Mouse (Mus musculus) forebrain, embryonic 15.5 days (tissue): Measurements from ENCODE around the gene Ambra1. TPM values are rescaled to one million over a fixed set of nuclear protein-coding genes. Genes with fewer than 3 reads are reported as not detected.
A peak's percentile ranks its signal among the peaks of the same experiment; 100 is the strongest.

ENCODE experiments used
- ATAC-seq: fragments of 200-750 bp; cut with Nextera tagmentation; replicated peaks from 2 replicates; pipeline ENCODE4 v1.8.0; 2017; ENCODE audit warnings: mild to moderate bottlenecking, moderate TSS enrichment, moderate library complexity
- H3K27ac ChIP-seq: fragments of 300-500 bp; sonication (generic); replicated peaks from 2 replicates; pipeline ENCODE4 v1.5.1; 2015; ENCODE audit warnings: mild to moderate bottlenecking, inconsistent platforms
- H3K27me3 ChIP-seq: fragments of 300-500 bp; sonication (generic); 2 replicates; pipeline ENCODE4 v1.6.1; 2015; ENCODE audit warnings: inconsistent platforms
- H3K36me3 ChIP-seq: fragments of 300-500 bp; sonication (generic); 2 replicates; pipeline ENCODE4 v1.6.1; 2015; ENCODE audit warnings: mild to moderate bottlenecking, inconsistent platforms
- H3K4me1 ChIP-seq: fragments of 300-500 bp; sonication (generic); 2 replicates; pipeline ENCODE4 v1.6.1; 2015; ENCODE audit warnings: inconsistent platforms
- H3K4me2 ChIP-seq: fragments of 300-500 bp; sonication (generic); replicated peaks from 2 replicates; pipeline ENCODE4 v1.6.1; 2015; ENCODE audit warnings: mild to moderate bottlenecking, inconsistent platforms
- H3K4me3 ChIP-seq: fragments of 300-500 bp; sonication (generic); 2 replicates; pipeline ENCODE4 v1.5.1; 2015; ENCODE audit warnings: mild to moderate bottlenecking, inconsistent platforms
- H3K9ac ChIP-seq: fragments of 300-500 bp; sonication (generic); replicated peaks from 2 replicates; pipeline ENCODE4 v1.6.1; 2015; ENCODE audit warnings: mild to moderate bottlenecking, inconsistent platforms
- H3K9me3 ChIP-seq: fragments of 300-500 bp; sonication (generic); 2 replicates; pipeline ENCODE4 v1.6.1; 2016; ENCODE audit warnings: inconsistent platforms
- WGBS: fragments of 180-500 bp; shearing (Covaris S2); methylation state at CpG from one replicate; pipeline ENCODE4 v1.1.7; 2015; ENCODE audit warnings: mixed read lengths; 5-methylcytosine and 5-hydroxymethylcytosine counted together
- polyA plus RNA-seq: library from polyadenylated mRNA; unstranded; fragments of >200 nt; fragmentation: Nextera tagmentation; extraction: Ambion mirVana; gene quantifications from 2 replicates; pipeline ENCODE4 v1.2.1, GENCODE M21; 2015

Gene Ambra1
- polyA plus RNA-seq, 1 experiment from 2014 or later, result 20.0 TPM

DNA sequence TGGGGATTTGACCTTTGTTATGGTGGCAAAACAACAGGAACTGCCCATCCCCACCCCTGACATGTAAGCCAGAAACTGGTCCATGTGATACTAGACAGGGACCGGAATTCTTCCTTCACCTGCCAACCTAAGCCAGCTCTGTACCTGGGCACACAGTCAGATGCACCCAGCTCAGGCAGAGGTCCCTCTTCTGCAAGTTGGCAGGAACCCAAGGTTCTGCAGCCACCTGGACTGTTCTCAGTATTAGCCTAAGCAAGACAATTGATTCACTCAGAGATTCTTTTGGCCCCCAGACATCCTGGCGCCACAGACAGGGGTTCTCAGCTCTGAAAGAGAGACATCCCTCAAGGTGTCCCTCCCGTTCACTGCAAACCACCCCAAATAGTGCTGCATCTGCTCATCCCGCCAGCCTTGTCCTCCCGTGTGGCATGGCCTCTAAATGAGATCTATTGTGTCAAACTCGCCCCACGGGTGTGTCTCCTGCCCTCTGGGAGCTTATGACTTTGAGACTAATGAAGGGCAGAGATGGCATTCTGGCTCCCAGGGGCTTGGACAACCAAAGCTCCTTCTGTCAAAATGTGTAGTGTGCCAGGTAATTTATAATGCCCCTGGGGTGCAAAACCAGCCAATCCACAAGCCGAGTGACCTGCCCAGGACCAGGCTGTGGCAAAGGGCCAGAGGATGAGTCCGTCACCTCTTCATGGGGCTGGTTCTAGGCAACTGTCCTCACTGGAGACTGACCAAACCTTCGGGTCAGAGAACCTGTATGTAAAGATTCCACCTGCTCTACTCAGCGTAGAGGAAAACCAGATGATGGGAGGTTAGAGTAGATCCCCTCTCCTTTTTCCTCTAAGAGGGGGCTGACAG is 229.8 kb downstream of the Ambra1 start:
- Histone ChIP-seq H3K27me3 (no peaks in the 10 kb centered on the region), H3K4me2 (no peak overlapping the region), H3K36me3 (no peaks in the 10 kb centered on the region), H3K4me1 (peaks cover 50% of the 10 kb centered on the region), H3K4me3 (no peak overlapping the region), H3K27ac (no peak overlapping the region), H3K9me3 (no peaks in the 10 kb centered on the region), H3K9ac (no peak overlapping the region)
- ATAC-seq, result no peak
- 71% methylated on average over 11 of the region's 11 CpGs for WGBS

- no peak overlapping the region for H3K4me3 ChIP-seq
- no peaks in the 10 kb centered on the region for H3K9me3 ChIP-seq
- H3K36me3 ChIP-seq, result no peaks in the 10 kb centered on the region
- peaks cover 44% of the 10 kb centered on the region for H3K4me1 ChIP-seq
- H3K4me2 ChIP-seq, result no peak overlapping the region
- no peaks in the 10 kb centered on the region; the same call in 1 of the 2 replicates for H3K27me3 ChIP-seq
- ATAC-seq, result no peak
- H3K27ac ChIP-seq, result no peak overlapping the region
- H3K9ac ChIP-seq, result no peak overlapping the region
- 88% methylated on average over 5 of the region's 5 CpGs for WGBS
These were observed 230.5 kb downstream of the Ambra1 start for GRCm38 (mm10) chr2:91960459-91960858.

- peak overlapping the region; percentile 90 for H3K9ac ChIP-seq
- peaks cover 33% of the 10 kb centered on the region for H3K4me1 ChIP-seq
- no peak for ATAC-seq
- H3K27me3 ChIP-seq, result peaks cover 6% of the 10 kb centered on the region; the same call in 1 of the 2 replicates
- peak overlapping the region; percentile 92 for H3K4me3 ChIP-seq
- H3K27ac ChIP-seq, result no peak overlapping the region
- H3K9me3 ChIP-seq, result no peaks in the 10 kb centered on the region
- WGBS, result 50% methylated on average over 4 of the region's 4 CpGs
- H3K4me2 ChIP-seq, result peak overlapping the region; percentile 89
- H3K36me3 ChIP-seq, result no peaks in the 10 kb centered on the region
These were observed 232.2 kb downstream of the Ambra1 start for GRCm38 (mm10) chr2:91961901-91962761.

GRCm38 (mm10) chr2:91962864-91963401 is 233.0 kb downstream of the Ambra1 start:
- peaks cover 25% of the 10 kb centered on the region for H3K4me1 ChIP-seq
- peaks cover 6% of the 10 kb centered on the region; the same call in 1 of the 2 replicates for H3K27me3 ChIP-seq
- H3K4me2 ChIP-seq, result peak overlapping the region; percentile 89
- peak overlapping the region; percentile 90 for H3K9ac ChIP-seq
- WGBS, result under 1% methylated on average over 39 of the region's 39 CpGs
- peak; percentile 33; the same call in 1 of the 2 replicates for ATAC-seq
- H3K4me3 ChIP-seq, result peak overlapping the region; percentile 92
- H3K27ac ChIP-seq, result peak overlapping the region; percentile 67
- no peaks in the 10 kb centered on the region for H3K9me3 ChIP-seq
- no peaks in the 10 kb centered on the region for H3K36me3 ChIP-seq

DNA sequence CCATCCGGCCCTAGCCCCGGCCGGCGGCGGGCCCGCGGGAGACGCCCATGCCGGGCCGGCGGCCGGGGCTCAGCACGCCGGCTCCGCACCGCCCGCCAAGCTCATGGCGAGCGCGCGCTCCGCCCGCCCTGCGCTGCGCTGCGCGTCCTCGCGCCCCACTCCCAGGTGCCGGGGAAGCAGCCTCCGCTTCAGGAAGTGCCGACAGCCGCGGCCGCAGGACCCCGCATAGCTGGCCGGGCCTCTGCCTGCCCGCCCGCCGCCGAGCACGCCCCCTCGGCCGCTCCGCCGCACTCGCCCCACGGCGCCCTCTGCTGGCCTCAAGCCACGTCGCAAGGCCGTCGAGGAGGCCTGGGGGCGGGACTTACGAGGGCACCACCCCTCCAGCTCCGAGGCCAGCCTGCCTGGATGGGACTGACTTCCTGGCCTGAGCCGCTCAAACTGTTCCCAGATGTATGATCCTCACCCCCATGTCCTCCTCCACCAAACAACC is 233.6 kb downstream of the Ambra1 start:
- 0% methylated on average over 50 of the region's 57 CpGs for WGBS
- peak overlapping the region; percentile 67 for H3K27ac ChIP-seq
- peaks cover 22% of the 10 kb centered on the region for H3K4me1 ChIP-seq
- no peaks in the 10 kb centered on the region for H3K9me3 ChIP-seq
- H3K4me3 ChIP-seq, result peak overlapping the region; percentile 92
- peak; percentile 88 for ATAC-seq
- H3K4me2 ChIP-seq, result peak overlapping the region; percentile 89
- no peaks in the 10 kb centered on the region for H3K36me3 ChIP-seq
- H3K27me3 ChIP-seq, result peaks cover 6% of the 10 kb centered on the region; the same call in 1 of the 2 replicates
- H3K9ac ChIP-seq, result peak overlapping the region; percentile 90

GRCm38 (mm10) chr2:91964610-91965204 is 234.8 kb downstream of the Ambra1 start:
- Histone ChIP-seq H3K27me3 (peaks cover 6% of the 10 kb centered on the region; the same call in 1 of the 2 replicates), H3K9me3 (no peaks in the 10 kb centered on the region), H3K4me1 (peaks cover 17% of the 10 kb centered on the region), H3K9ac (no peak overlapping the region), H3K36me3 (no peaks in the 10 kb centered on the region), H3K27ac (no peak overlapping the region), H3K4me2 (no peak overlapping the region), H3K4me3 (no peak overlapping the region)
- WGBS, result 81% methylated on average over 3 of the region's 3 CpGs
- ATAC-seq, result no peak

DNA sequence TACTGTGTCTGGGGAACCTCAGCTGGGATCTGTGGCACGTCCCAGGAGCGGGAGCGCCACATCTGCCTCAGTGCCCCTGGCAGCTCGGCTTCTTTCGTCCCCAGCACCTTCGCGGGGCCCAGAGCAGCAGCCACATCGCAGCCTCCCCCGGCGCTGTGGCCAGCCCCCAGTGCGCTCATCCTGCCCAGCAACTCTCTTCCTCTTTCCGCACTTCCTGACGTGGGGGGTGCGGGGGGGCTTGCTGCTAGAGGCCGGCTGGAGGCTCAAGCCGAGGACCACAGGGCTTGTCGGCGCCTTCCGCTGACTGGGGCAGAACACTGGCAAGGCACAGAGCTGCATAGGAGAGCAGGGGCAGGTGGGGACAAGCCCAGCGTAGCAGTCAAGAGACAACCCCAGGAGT is 235.5 kb downstream of the Ambra1 start:
- Histone ChIP-seq H3K9me3 (no peaks in the 10 kb centered on the region), H3K27ac (no peak overlapping the region), H3K4me3 (no peak overlapping the region), H3K36me3 (no peaks in the 10 kb centered on the region), H3K27me3 (peaks cover 6% of the 10 kb centered on the region; the same call in 1 of the 2 replicates), H3K4me2 (no peak overlapping the region), H3K4me1 (peaks cover 14% of the 10 kb centered on the region), H3K9ac (no peak overlapping the region)
- WGBS, result 23% methylated on average over 20 of the region's 20 CpGs
- no peak for ATAC-seq

DNA sequence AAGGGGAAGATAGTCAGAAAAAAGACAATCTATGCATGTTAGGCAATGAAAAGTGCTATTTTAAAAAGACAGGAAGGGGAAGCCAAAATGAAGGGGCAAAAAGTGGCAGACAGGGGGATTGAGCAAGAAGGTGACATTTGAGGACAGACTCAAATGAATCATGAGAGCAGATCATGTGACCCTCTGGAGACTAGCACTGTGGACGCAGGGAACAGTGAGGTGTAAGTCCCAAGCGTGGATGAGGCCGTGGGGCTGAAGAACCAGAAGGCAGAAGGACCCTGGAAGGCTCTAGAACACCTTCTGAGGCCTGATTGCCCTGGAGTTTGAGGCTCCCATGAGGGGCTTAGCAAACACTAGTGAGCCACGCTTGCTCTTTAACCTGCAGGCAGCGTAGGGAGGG is 236.4 kb downstream of the Ambra1 start:
- H3K27ac ChIP-seq, result no peak overlapping the region
- H3K4me3 ChIP-seq, result no peak overlapping the region
- H3K4me1 ChIP-seq, result peaks cover 22% of the 10 kb centered on the region
- no peak for ATAC-seq
- no peaks in the 10 kb centered on the region for H3K9me3 ChIP-seq
- H3K9ac ChIP-seq, result no peak overlapping the region
- WGBS, result 85% methylated on average over 5 of the region's 5 CpGs
- H3K27me3 ChIP-seq, result peaks cover 6% of the 10 kb centered on the region; the same call in 1 of the 2 replicates
- H3K4me2 ChIP-seq, result no peak overlapping the region
- H3K36me3 ChIP-seq, result no peaks in the 10 kb centered on the region

DNA sequence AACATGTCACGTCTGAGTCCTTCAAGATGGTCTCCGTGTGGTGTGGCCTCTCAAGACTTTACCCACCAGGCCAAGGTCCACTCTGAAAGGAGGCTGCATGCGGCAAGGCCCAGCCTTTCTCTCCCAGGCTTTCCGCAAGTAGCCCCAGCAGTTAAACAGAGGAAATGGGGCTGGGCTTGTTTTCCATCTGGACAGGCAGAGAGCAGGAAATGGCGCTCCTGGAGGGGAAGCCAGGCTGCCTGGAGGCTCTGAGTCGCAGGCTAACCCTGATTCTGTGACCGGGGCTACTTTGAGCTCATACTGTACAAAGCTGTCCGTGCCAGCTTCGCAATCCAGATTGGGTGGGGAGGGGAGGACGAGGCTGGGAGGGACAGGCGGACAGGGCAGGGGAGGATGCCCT is 238.0 kb downstream of the Ambra1 start:
- Histone ChIP-seq H3K27ac (no peak overlapping the region), H3K9ac (no peak overlapping the region)
- no peak for ATAC-seq

More for the DNA sequence above, 238.0 kb downstream of the Ambra1 start:
- Histone ChIP-seq H3K27me3 (peaks cover 6% of the 10 kb centered on the region; the same call in 1 of the 2 replicates), H3K4me3 (no peak overlapping the region), H3K4me1 (peaks cover 18% of the 10 kb centered on the region), H3K36me3 (no peaks in the 10 kb centered on the region), H3K4me2 (no peak overlapping the region), H3K9me3 (no peaks in the 10 kb centered on the region)
- 76% methylated on average over 11 of the region's 11 CpGs for WGBS
